Mouse (Mus musculus) C2C12 (cell line): ENCODE results near the gene Hoxa11. TPM values are rescaled to one million over a fixed set of nuclear protein-coding genes. Genes with fewer than 3 reads are reported as not detected.
A peak's percentile ranks its signal among the peaks of the same experiment; 100 is the strongest.

Experiments
- H3K27me3 ChIP-seq: one replicate; pipeline ENCODE4 v1.6.1; 2011; ENCODE audit not compliant: control insufficient read depth, insufficient read depth, insufficient read length
- H3K36me3 ChIP-seq: one replicate; pipeline ENCODE4 v1.6.1; 2011; ENCODE audit not compliant: control insufficient read depth, insufficient read depth
- H3K4me3 ChIP-seq: one replicate; pipeline ENCODE4 v1.5.1; 2011; ENCODE audit warnings: mild to moderate bottlenecking, control low read depth; ENCODE audit not compliant: poor library complexity, insufficient read depth, severe bottlenecking
- H3K79me2 ChIP-seq: one replicate; pipeline ENCODE4 v1.6.1; 2011; ENCODE audit not compliant: control insufficient read depth, insufficient read depth
- H3K79me3 ChIP-seq: one replicate; pipeline ENCODE4 v1.6.1; 2011; ENCODE audit warnings: low read depth, control low read depth
- H3ac ChIP-seq: one replicate; pipeline ENCODE3; 2011; ENCODE audit warnings: low read depth; ENCODE audit not compliant: control insufficient read depth, insufficient read length
- CEBPB ChIP-seq: IDR thresholded peaks from one replicate; pipeline ENCODE4 v1.6.1; 2011; ENCODE audit warnings: low read depth, mild to moderate bottlenecking, control low read depth, moderate library complexity
- CTCF ChIP-seq: IDR thresholded peaks from one replicate; pipeline ENCODE4 v1.5.1; 2011; ENCODE audit not compliant: control insufficient read depth, insufficient read depth, insufficient read length
- FOSL1 ChIP-seq: IDR thresholded peaks from one replicate; pipeline ENCODE4 v1.8.0; 2011; ENCODE audit warnings: mild to moderate bottlenecking, low read length; ENCODE audit not compliant: poor library complexity, insufficient read depth, severe bottlenecking
- MAX ChIP-seq: IDR thresholded peaks from one replicate; pipeline ENCODE4 v1.6.1; 2011; ENCODE audit warnings: mild to moderate bottlenecking, control low read depth
- MYOD1 ChIP-seq: IDR thresholded peaks from one replicate; pipeline ENCODE4 v1.6.1; 2011; ENCODE audit warnings: low read depth; ENCODE audit not compliant: control insufficient read depth, insufficient read length
- MYOG ChIP-seq: IDR thresholded peaks from one replicate; pipeline ENCODE4 v1.6.1; 2011; ENCODE audit not compliant: control insufficient read depth, insufficient read length; ENCODE audit errors: extremely low read depth
- USF1 ChIP-seq: IDR thresholded peaks from one replicate; pipeline ENCODE4 v1.6.1; 2011; ENCODE audit warnings: low read depth, mild to moderate bottlenecking, control low read depth, moderate library complexity
- polyA plus RNA-seq: library from polyadenylated mRNA; unstranded; fragments of >200 nt; fragmentation: generic; extraction: Trizol; gene quantifications from one replicate; pipeline ENCODE4 v1.2.1, GENCODE M21; 2012; ENCODE audit warnings: missing spikeins

Hoxa11 gene
- polyA plus RNA-seq, 1 experiment = 19.2 TPM

GRCm38 (mm10) chr6:52237346-52238154, 8.1 kb downstream of the Hoxa11 start:
- Histone ChIP-seq H3K4me3 (peak overlapping the region; percentile 72), H3ac (peak overlapping the region; percentile 3), H3K27me3 (no peaks in the 10 kb centered on the region), H3K36me3 (peaks cover 4% of the 10 kb centered on the region), H3K79me2 (peaks cover 100% of the 10 kb centered on the region), H3K79me3 (peaks cover 82% of the 10 kb centered on the region)
- no peak for TF ChIP-seq FOSL1
- no peak for TF ChIP-seq CEBPB
- TF ChIP-seq USF1 = no peak
- no peak for TF ChIP-seq MYOG
- TF ChIP-seq MYOD1 = no peak
- no peak for TF ChIP-seq MAX
- no peak for TF ChIP-seq CTCF

- Histone ChIP-seq H3K79me3 (peaks cover 87% of the 10 kb centered on the region), H3ac (no peak overlapping the region), H3K27me3 (no peaks in the 10 kb centered on the region), H3K36me3 (no peaks in the 10 kb centered on the region), H3K79me2 (peaks cover 100% of the 10 kb centered on the region), H3K4me3 (no peak overlapping the region)
- no peak for TF ChIP-seq MYOG
- no peak for TF ChIP-seq USF1
- no peak for TF ChIP-seq CEBPB
- no peak for TF ChIP-seq MAX
- TF ChIP-seq MYOD1 = no peak
- no peak for TF ChIP-seq CTCF
Observed at GRCm38 (mm10) chr6:52236806-52237205, 8.8 kb downstream of the Hoxa11 start.

GRCm38 (mm10) chr6:52235866-52236265, 9.7 kb downstream of the Hoxa11 start:
- no peak for TF ChIP-seq MYOG
- no peak for TF ChIP-seq USF1
- TF ChIP-seq MAX = no peak
- no peak for TF ChIP-seq MYOD1
- no peak for TF ChIP-seq CEBPB
- no peak for TF ChIP-seq FOSL1
- TF ChIP-seq CTCF = no peak
- Histone ChIP-seq H3K36me3 (no peaks in the 10 kb centered on the region), H3ac (no peak overlapping the region), H3K4me3 (no peak overlapping the region), H3K79me2 (peaks cover 100% of the 10 kb centered on the region), H3K27me3 (no peaks in the 10 kb centered on the region), H3K79me3 (peaks cover 92% of the 10 kb centered on the region)

GRCm38 (mm10) chr6:52235267-52235666, 10.3 kb downstream of the Hoxa11 start:
- Histone ChIP-seq H3K79me3 (peaks cover 96% of the 10 kb centered on the region), H3K27me3 (no peaks in the 10 kb centered on the region), H3K79me2 (peaks cover 100% of the 10 kb centered on the region), H3K4me3 (no peak overlapping the region), H3ac (no peak overlapping the region), H3K36me3 (no peaks in the 10 kb centered on the region)
- no peak for TF ChIP-seq USF1
- no peak for TF ChIP-seq MAX
- no peak for TF ChIP-seq CEBPB
- TF ChIP-seq CTCF = no peak
- TF ChIP-seq MYOD1 = no peak
- TF ChIP-seq FOSL1 = no peak
- TF ChIP-seq MYOG = no peak

- Histone ChIP-seq H3K79me3 (peaks cover 96% of the 10 kb centered on the region), H3K27me3 (no peaks in the 10 kb centered on the region), H3K79me2 (peaks cover 100% of the 10 kb centered on the region), H3K36me3 (no peaks in the 10 kb centered on the region), H3ac (peak overlapping the region; percentile 92), H3K4me3 (peak overlapping the region; percentile 45)
- no peak for TF ChIP-seq MYOG
- TF ChIP-seq MAX = no peak
- TF ChIP-seq FOSL1 = no peak
- no peak for TF ChIP-seq USF1
- TF ChIP-seq CTCF = no peak
- no peak for TF ChIP-seq CEBPB
- no peak for TF ChIP-seq MYOD1
Observed at GRCm38 (mm10) chr6:52234428-52235140, 11.0 kb downstream of the Hoxa11 start.
